Mouse (Mus musculus) embryonic facial prominence, embryonic 10.5 days (tissue): ENCODE data around the gene Dgkh. TPM values are rescaled to one million over a fixed set of nuclear protein-coding genes. Genes with fewer than 3 reads are reported as not detected.

Source experiments
- DNase-seq: peaks from one replicate; pipeline ENCODE4 v3.0.0-alpha.2; 2017; ENCODE audit warnings: low spot score
- H3K27ac ChIP-seq: fragments of 300-500 bp; sonication (generic); replicated peaks from 2 replicates; pipeline ENCODE4 v1.5.1; 2016; ENCODE audit warnings: mild to moderate bottlenecking
- H3K27me3 ChIP-seq: fragments of 300-500 bp; sonication (generic); replicated peaks from 2 replicates; pipeline ENCODE4 v1.6.1; 2016; ENCODE audit warnings: low read depth, mild to moderate bottlenecking; ENCODE audit not compliant: poor library complexity, severe bottlenecking
- H3K36me3 ChIP-seq: fragments of 300-500 bp; sonication (generic); replicated peaks from 2 replicates; pipeline ENCODE4 v1.6.1; 2016; ENCODE audit warnings: mild to moderate bottlenecking, moderate library complexity
- H3K4me1 ChIP-seq: fragments of 300-500 bp; sonication (generic); 2 replicates; pipeline ENCODE4 v1.6.1; 2016
- H3K4me3 ChIP-seq: fragments of 300-500 bp; sonication (generic); 2 replicates; pipeline ENCODE4 v1.5.1; 2016; ENCODE audit warnings: mild to moderate bottlenecking, moderate library complexity
- H3K9me3 ChIP-seq: fragments of 300-500 bp; sonication (generic); 2 replicates; pipeline ENCODE4 v1.6.1; 2016; ENCODE audit warnings: mild to moderate bottlenecking
- WGBS: fragments of 180-500 bp; shearing (Covaris S2); methylation state at CpG from one replicate; pipeline ENCODE4 v1.1.7; 2016; 5-methylcytosine and 5-hydroxymethylcytosine counted together
- polyA plus RNA-seq: library from polyadenylated mRNA; unstranded; fragments of >200 nt; fragmentation: Nextera tagmentation; extraction: Ambion mirVana; gene quantifications from 2 replicates; pipeline ENCODE4 v1.2.1, GENCODE M21; 2016

Gene Dgkh
- polyA plus RNA-seq = 0.81 and 0.84 TPM in 2 replicates

GRCm38 (mm10) chr14:78732617-78733312 is at the start of gene Dgkh:
Dgkh (minus strand) TSS chr14:78732776.
- Histone ChIP-seq H3K9me3 (no peaks in the 10 kb centered on the region), H3K36me3 (no peaks in the 10 kb centered on the region), H3K27me3 (peaks cover 75% of the 10 kb centered on the region), H3K27ac (peak within 1 kb of the TSS; percentile 89), H3K4me1 (peaks cover 23% of the 10 kb centered on the region), H3K4me3 (peak within 1 kb of the TSS; percentile 76)
- DNase-seq = peak; percentile 91
- whole genome bisulfite sequencing = under 1% methylated on average over 71 of the region's 71 CpGs

- peaks cover 19% of the 10 kb centered on the region for H3K4me1 ChIP-seq
- no peaks in the 10 kb centered on the region for H3K36me3 ChIP-seq
- H3K4me3 ChIP-seq = no peak overlapping the region
- H3K27me3 ChIP-seq = peaks cover 10% of the 10 kb centered on the region; the same call in 1 of the 2 replicates
- WGBS = 76% methylated on average over 18 of the region's 18 CpGs
- no peak for DNase-seq
- H3K27ac ChIP-seq = no peak overlapping the region
- H3K9me3 ChIP-seq = no peaks in the 10 kb centered on the region
These were observed 44.6 kb upstream of the Dgkh start for GRCm38 (mm10) chr14:78777215-78777614.

- WGBS = 31% methylated on average over 8 of the region's 8 CpGs
- DNase-seq = no peak
- Histone ChIP-seq H3K36me3 (no peaks in the 10 kb centered on the region), H3K27me3 (peaks cover 10% of the 10 kb centered on the region; the same call in 1 of the 2 replicates), H3K4me1 (peaks cover 19% of the 10 kb centered on the region), H3K27ac (no peak overlapping the region), H3K9me3 (no peaks in the 10 kb centered on the region), H3K4me3 (no peak overlapping the region)
These were observed 44.1 kb upstream of the Dgkh start for GRCm38 (mm10) chr14:78776659-78777058.

- WGBS = 77% methylated on average over 14 of the region's 14 CpGs
- Histone ChIP-seq H3K27ac (no peak overlapping the region), H3K4me3 (no peak overlapping the region), H3K27me3 (peaks cover 10% of the 10 kb centered on the region; the same call in 1 of the 2 replicates), H3K4me1 (peaks cover 19% of the 10 kb centered on the region), H3K36me3 (no peaks in the 10 kb centered on the region), H3K9me3 (no peaks in the 10 kb centered on the region)
- DNase-seq = no peak
These were observed 43.1 kb upstream of the Dgkh start for GRCm38 (mm10) chr14:78775699-78776098.

GRCm38 (mm10) chr14:78775226-78775625 is 42.6 kb upstream of the Dgkh start:
- H3K27ac ChIP-seq = no peak overlapping the region
- WGBS = 53% methylated on average over 6 of the region's 6 CpGs
- no peak for DNase-seq
- H3K4me1 ChIP-seq = peaks cover 19% of the 10 kb centered on the region
- no peak overlapping the region for H3K4me3 ChIP-seq
- H3K9me3 ChIP-seq = no peaks in the 10 kb centered on the region
- no peaks in the 10 kb centered on the region for H3K36me3 ChIP-seq
- peaks cover 10% of the 10 kb centered on the region; the same call in 1 of the 2 replicates for H3K27me3 ChIP-seq

- no peaks in the 10 kb centered on the region for H3K27me3 ChIP-seq
- no peaks in the 10 kb centered on the region for H3K36me3 ChIP-seq
- H3K4me1 ChIP-seq = no peaks in the 10 kb centered on the region
- H3K9me3 ChIP-seq = no peaks in the 10 kb centered on the region
- no peak for DNase-seq
- H3K4me3 ChIP-seq = no peak overlapping the region
- WGBS = 29% methylated on average over 3 of the region's 3 CpGs
- H3K27ac ChIP-seq = no peak overlapping the region
These were observed 37.9 kb upstream of the Dgkh start for GRCm38 (mm10) chr14:78770457-78770856.

GRCm38 (mm10) chr14:78761064-78761463 is 28.5 kb upstream of the Dgkh start:
- DNase-seq = no peak
- H3K27me3 ChIP-seq = no peaks in the 10 kb centered on the region
- H3K9me3 ChIP-seq = no peaks in the 10 kb centered on the region
- 86% methylated on average over 2 of the region's 2 CpGs for WGBS
- no peaks in the 10 kb centered on the region for H3K36me3 ChIP-seq
- H3K4me3 ChIP-seq = no peak overlapping the region
- H3K27ac ChIP-seq = no peak overlapping the region
- no peaks in the 10 kb centered on the region for H3K4me1 ChIP-seq

- 69% methylated on average over 3 of the region's 3 CpGs for WGBS
- Histone ChIP-seq H3K27ac (no peak overlapping the region), H3K4me3 (no peak overlapping the region), H3K27me3 (no peaks in the 10 kb centered on the region), H3K9me3 (no peaks in the 10 kb centered on the region), H3K4me1 (no peaks in the 10 kb centered on the region), H3K36me3 (no peaks in the 10 kb centered on the region)
- no peak for DNase-seq
These were observed 26.9 kb upstream of the Dgkh start for GRCm38 (mm10) chr14:78759491-78759890.

- H3K27me3 ChIP-seq = no peaks in the 10 kb centered on the region
- peaks cover 7% of the 10 kb centered on the region; the same call in 1 of the 2 replicates for H3K4me1 ChIP-seq
- no peak overlapping the region for H3K27ac ChIP-seq
- H3K4me3 ChIP-seq = no peak overlapping the region
- no peaks in the 10 kb centered on the region for H3K36me3 ChIP-seq
- no peak for DNase-seq
- no peaks in the 10 kb centered on the region for H3K9me3 ChIP-seq
- 87% methylated on average over 1 of the region's 1 CpGs for WGBS
These were observed 22.7 kb upstream of the Dgkh start for GRCm38 (mm10) chr14:78755316-78755715.

- Histone ChIP-seq H3K4me3 (no peak overlapping the region), H3K27me3 (no peaks in the 10 kb centered on the region), H3K36me3 (no peaks in the 10 kb centered on the region), H3K4me1 (peaks cover 7% of the 10 kb centered on the region; the same call in 1 of the 2 replicates), H3K27ac (no peak overlapping the region), H3K9me3 (no peaks in the 10 kb centered on the region)
- WGBS = 87% methylated on average over 2 of the region's 2 CpGs
- DNase-seq = no peak
These were observed 16.1 kb upstream of the Dgkh start for GRCm38 (mm10) chr14:78748692-78749091.

- Histone ChIP-seq H3K4me1 (peaks cover 7% of the 10 kb centered on the region; the same call in 1 of the 2 replicates), H3K27me3 (no peaks in the 10 kb centered on the region), H3K4me3 (no peak overlapping the region), H3K36me3 (no peaks in the 10 kb centered on the region), H3K9me3 (no peaks in the 10 kb centered on the region), H3K27ac (no peak overlapping the region)
- DNase-seq = no peak
- WGBS = 57% methylated on average over 14 of the region's 14 CpGs
These were observed 15.5 kb upstream of the Dgkh start for GRCm38 (mm10) chr14:78747969-78748651.

- H3K4me1 ChIP-seq = peaks cover 5% of the 10 kb centered on the region; the same call in 1 of the 2 replicates
These were observed 14.9 kb upstream of the Dgkh start for GRCm38 (mm10) chr14:78747454-78747853.

GRCm38 (mm10) chr14:78734605-78735004 is 2.0 kb upstream of the Dgkh start:
- no peak overlapping the region for H3K4me3 ChIP-seq
- H3K9me3 ChIP-seq = no peaks in the 10 kb centered on the region
- H3K36me3 ChIP-seq = no peaks in the 10 kb centered on the region
- H3K27ac ChIP-seq = no peak overlapping the region
- peaks cover 56% of the 10 kb centered on the region for H3K27me3 ChIP-seq
- WGBS = 52% methylated on average over 5 of the region's 5 CpGs
- H3K4me1 ChIP-seq = peaks cover 23% of the 10 kb centered on the region
- DNase-seq = no peak

More at GRCm38 (mm10) chr14:78747454-78747853, 14.9 kb upstream of the Dgkh start:
- Histone ChIP-seq H3K4me3 (no peak overlapping the region), H3K27ac (no peak overlapping the region), H3K9me3 (no peaks in the 10 kb centered on the region), H3K36me3 (no peaks in the 10 kb centered on the region), H3K27me3 (no peaks in the 10 kb centered on the region)
- DNase-seq = no peak
- WGBS = 84% methylated on average over 3 of the region's 3 CpGs
